Mouse (Mus musculus) spleen, adult 2 months (tissue): ENCODE measurements around the gene Tnnt1. TPM values are rescaled to one million over a fixed set of nuclear protein-coding genes. Genes with fewer than 3 reads are reported as not detected.

ENCODE experiments used
- DNase-seq, 2 experiments: peaks; one replicate each; pipeline versions ENCODE4 v3.0.0 to v3.0.0-alpha.2; 2012 to 2021; ENCODE audit warnings: low spot score in 2 of 2, low read depth in 1 of 2
- H3K27ac ChIP-seq: fragments of 200-500 bp; 2 replicates; pipeline ENCODE4 v1.5.1; 2012; ENCODE audit warnings: low read length, inconsistent platforms; ENCODE audit not compliant: insufficient read depth
- H3K27me3 ChIP-seq: fragments of 200-500 bp; 2 replicates; pipeline ENCODE4 v1.6.1; 2012; ENCODE audit warnings: mild to moderate bottlenecking, moderate library complexity, low read length, inconsistent platforms; ENCODE audit not compliant: control insufficient read depth, insufficient read depth
- H3K36me3 ChIP-seq: fragments of 200-500 bp; 2 replicates; pipeline ENCODE4 v1.6.1; 2012; ENCODE audit warnings: mild to moderate bottlenecking, low read length, inconsistent platforms; ENCODE audit not compliant: control insufficient read depth, insufficient read depth
- H3K4me1 ChIP-seq: fragments of 200-500 bp; 2 replicates; pipeline ENCODE4 v1.6.1; 2011; ENCODE audit warnings: inconsistent platforms; ENCODE audit not compliant: control insufficient read depth, insufficient read depth, insufficient read length
- H3K4me3 ChIP-seq: fragments of 200-500 bp; 2 replicates; pipeline ENCODE4 v1.5.1; 2011; ENCODE audit warnings: mild to moderate bottlenecking, inconsistent platforms; ENCODE audit not compliant: insufficient read depth, insufficient read length; ENCODE audit errors: extremely low read depth
- CTCF ChIP-seq: fragments of 200-500 bp; IDR thresholded peaks from 2 replicates; pipeline ENCODE4 v1.5.1; 2011; ENCODE audit warnings: mild to moderate bottlenecking, inconsistent platforms; ENCODE audit not compliant: insufficient read depth, insufficient read length, insufficient replicate concordance; ENCODE audit errors: extremely low read depth
- POLR2A ChIP-seq: fragments of 200-500 bp; IDR thresholded peaks from 2 replicates; pipeline ENCODE4 v1.6.1; 2011; ENCODE audit warnings: low read depth, low read length, inconsistent platforms
- WGBS: fragments of 180-500 bp; shearing (Covaris S2); methylation state at CpG from one replicate; pipeline ENCODE4 v1.1.7; 2018; 5-methylcytosine and 5-hydroxymethylcytosine counted together
- polyA plus RNA-seq: library from polyadenylated mRNA; depleted of rRNA; stranded (reverse); fragments of >200 nt; gene quantifications from 2 replicates; pipeline ENCODE4 v1.2.3, GENCODE M21; 2012; rRNA removed

The Tnnt1 gene
- polyA plus RNA-seq = 0.34 and 0.53 TPM in 2 replicates

- Histone ChIP-seq H3K4me3 (no peak within 1 kb of the TSS), H3K36me3 (no peaks in the 10 kb centered on the region), H3K4me1 (peaks cover 2% of the 10 kb centered on the region; the same call in 1 of the 2 replicates), H3K27me3 (no peaks in the 10 kb centered on the region), H3K27ac (no peak within 1 kb of the TSS)
- 58% methylated on average over 4 of the region's 4 CpGs for WGBS
- no peak for TF ChIP-seq POLR2A
- no peak for TF ChIP-seq CTCF
- DNase-seq = no peak
These were observed at the start of gene Tnnt1 for GRCm38 (mm10) chr7:4516332-4517050. TSS of gene Tnnt1 (minus strand) at chr7:4516382.

GRCm38 (mm10) chr7:4562660-4563059 lies 46.5 kb upstream of the Tnnt1 start:
- no peak for DNase-seq
- H3K27ac ChIP-seq = no peak overlapping the region
- no peak overlapping the region for H3K4me3 ChIP-seq
- H3K27me3 ChIP-seq = no peaks in the 10 kb centered on the region
- no peaks in the 10 kb centered on the region for H3K36me3 ChIP-seq
- no peaks in the 10 kb centered on the region for H3K4me1 ChIP-seq
- TF ChIP-seq POLR2A (no peak), CTCF (no peak)
- 87% methylated on average over 3 of the region's 3 CpGs for WGBS

- TF ChIP-seq POLR2A = no peak
- TF ChIP-seq CTCF = no peak
- H3K27me3 ChIP-seq = no peaks in the 10 kb centered on the region
- no peak overlapping the region for H3K4me3 ChIP-seq
- DNase-seq = no peak
- WGBS = 71% methylated on average over 6 of the region's 6 CpGs
- no peaks in the 10 kb centered on the region for H3K36me3 ChIP-seq
- H3K27ac ChIP-seq = no peak overlapping the region
- no peaks in the 10 kb centered on the region for H3K4me1 ChIP-seq
These were observed 41.0 kb upstream of the Tnnt1 start for GRCm38 (mm10) chr7:4557167-4557560.

GRCm38 (mm10) chr7:4556256-4557166 lies 40.3 kb upstream of the Tnnt1 start:
- no peak overlapping the region for H3K27ac ChIP-seq
- H3K4me1 ChIP-seq = no peaks in the 10 kb centered on the region
- peak; percentile 65 to 72 for DNase-seq
- no peaks in the 10 kb centered on the region for H3K36me3 ChIP-seq
- WGBS = 21% methylated on average over 15 of the region's 15 CpGs
- no peak overlapping the region for H3K4me3 ChIP-seq
- TF ChIP-seq CTCF = peak; percentile 96; the same call in 1 of the 2 replicates
- no peak for TF ChIP-seq POLR2A
- H3K27me3 ChIP-seq = no peaks in the 10 kb centered on the region

- Histone ChIP-seq H3K27me3 (no peaks in the 10 kb centered on the region), H3K27ac (no peak within 1 kb of the TSS), H3K4me3 (no peak within 1 kb of the TSS; the same call in 1 of the 2 replicates), H3K36me3 (no peaks in the 10 kb centered on the region), H3K4me1 (no peaks in the 10 kb centered on the region; the same call in 1 of the 2 replicates)
- TF ChIP-seq POLR2A = no peak
- TF ChIP-seq CTCF = no peak
- 7% methylated on average over 33 of the region's 33 CpGs for WGBS
- no peak for DNase-seq
These were observed 31.0 kb upstream of the Tnnt1 start, which contains the start of gene Syt5 for GRCm38 (mm10) chr7:4547221-4547641. TSS of gene Syt5 (minus strand) at chr7:4547541.

- Histone ChIP-seq H3K36me3 (no peaks in the 10 kb centered on the region), H3K27ac (no peak overlapping the region), H3K4me3 (no peak overlapping the region), H3K4me1 (no peaks in the 10 kb centered on the region; the same call in 1 of the 2 replicates), H3K27me3 (no peaks in the 10 kb centered on the region)
- DNase-seq = no peak
- 6% methylated on average over 26 of the region's 26 CpGs for WGBS
- TF ChIP-seq POLR2A = no peak
- no peak for TF ChIP-seq CTCF
These were observed 30.5 kb upstream of the Tnnt1 start for GRCm38 (mm10) chr7:4546591-4547131.
